Mouse (Mus musculus) cerebellum, adult 2 months (tissue): ENCODE measurements around the gene Erp27.

Experiments
- CTCF ChIP-seq: fragments of 200-500 bp; IDR thresholded peaks from 2 replicates; pipeline ENCODE4 v1.5.1; 2011; ENCODE audit warnings: low read depth, mild to moderate bottlenecking, control low read depth, low read length, moderate library complexity, borderline replicate concordance; ENCODE audit not compliant: insufficient read depth
- POLR2A ChIP-seq: fragments of 200-500 bp; IDR thresholded peaks from 2 replicates; pipeline ENCODE4 v1.6.1; 2011; ENCODE audit warnings: low read length, control low read depth, borderline replicate concordance; ENCODE audit not compliant: insufficient read depth

DNA sequence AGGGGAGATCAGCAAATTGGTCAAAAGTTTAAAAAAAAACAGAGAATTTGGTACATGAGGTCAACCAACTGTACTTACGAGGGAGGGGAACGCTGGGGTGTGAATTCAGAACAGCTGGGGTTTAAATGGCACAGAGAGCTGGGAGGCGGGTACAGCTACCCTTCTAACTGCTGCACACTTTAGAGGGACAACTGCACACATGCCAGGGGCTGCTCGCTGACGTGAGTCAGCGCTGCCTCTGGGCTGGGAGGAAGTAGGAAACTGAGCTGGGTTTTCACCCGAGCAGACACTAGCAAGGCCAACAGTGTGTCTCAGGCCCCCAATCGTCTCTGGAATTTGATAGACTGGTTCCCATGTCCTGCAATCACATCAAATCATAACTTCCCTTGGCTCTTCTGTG is 3.1 kb upstream of the Erp27 start:
- TF ChIP-seq CTCF (no peak), POLR2A (no peak)
